Mouse (Mus musculus): ENCODE measurements at regions not wholly inside any gene's neighbourhood (a gene's known extent, or its start where the extent isn't known, plus 50 kb on each side); places are given as distances from the start of the nearest gene placed in this dataset.

DNA sequence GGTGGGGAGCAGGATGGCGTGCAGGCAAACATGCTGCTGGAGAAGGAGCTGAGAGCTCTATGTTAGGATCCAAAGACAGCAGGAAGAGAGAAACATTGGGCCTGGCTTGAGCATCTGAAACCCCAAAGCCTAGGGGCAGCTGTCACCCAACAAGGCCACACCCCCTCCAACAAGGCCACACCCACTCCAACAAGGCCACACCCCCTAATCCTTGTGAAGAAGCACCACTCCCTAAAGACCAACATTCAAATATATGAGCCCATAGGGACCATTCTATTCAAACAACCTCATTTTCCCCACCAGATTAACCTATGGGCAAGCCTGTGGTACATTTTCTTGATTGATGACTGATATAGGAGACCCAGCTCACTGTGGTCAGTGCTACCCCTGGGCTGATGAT lies 67.9 kb upstream of the Nepro start:
- Histone ChIP-seq H3K36me3 (no peaks in the 10 kb centered on the region), H3K4me1 (peaks cover 4% of the 10 kb centered on the region; the same call in 1 of the 2 replicates), H3K4me2 (replicated peaks) (no peak overlapping the region), H3K4me3 (replicated peaks) (no peak overlapping the region), H3K27ac (replicated peaks) (no peak overlapping the region), H3K9me3 (replicated peaks) (no peaks in the 10 kb centered on the region), H3K27me3 (no peaks in the 10 kb centered on the region), H3K9ac (no peak overlapping the region)
- 85% methylated on average over 1 of the region's 1 CpGs for WGBS
- no peak for ATAC-seq (ENCODE audit: insufficient number of reproducible peaks, low FRiP score, low TSS enrichment, low read depth)

DNA sequence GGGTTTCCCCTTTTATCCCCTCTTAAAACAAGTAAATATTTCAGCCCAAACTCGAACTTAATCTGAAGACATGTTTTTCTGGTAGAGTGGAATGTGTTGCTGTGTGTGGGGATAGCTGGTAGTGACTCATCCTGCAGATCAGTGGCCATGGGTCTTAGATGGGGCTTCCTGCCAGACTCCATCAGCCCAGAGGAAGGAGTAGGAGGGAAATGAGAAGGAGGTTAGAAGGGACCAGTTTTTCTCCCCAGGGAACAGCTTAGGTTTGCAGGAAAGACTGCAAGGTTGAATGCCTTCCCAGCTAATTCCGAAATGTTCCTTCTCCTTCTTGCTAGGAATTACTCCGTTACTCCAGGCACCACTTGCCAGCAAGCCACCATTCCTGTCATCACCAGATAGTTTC lies 68.8 kb upstream of the Nepro start:
- Histone ChIP-seq H3K4me1 (peaks cover 4% of the 10 kb centered on the region; the same call in 1 of the 2 replicates), H3K9me3 (replicated peaks) (no peaks in the 10 kb centered on the region), H3K36me3 (no peaks in the 10 kb centered on the region), H3K4me3 (replicated peaks) (no peak overlapping the region), H3K27ac (replicated peaks) (no peak overlapping the region), H3K27me3 (no peaks in the 10 kb centered on the region), H3K9ac (no peak overlapping the region), H3K4me2 (replicated peaks) (no peak overlapping the region)
- ATAC-seq (ENCODE audit: insufficient number of reproducible peaks, low FRiP score, low TSS enrichment, low read depth) = no peak
- whole genome bisulfite sequencing = 55% methylated on average over 3 of the region's 3 CpGs

DNA sequence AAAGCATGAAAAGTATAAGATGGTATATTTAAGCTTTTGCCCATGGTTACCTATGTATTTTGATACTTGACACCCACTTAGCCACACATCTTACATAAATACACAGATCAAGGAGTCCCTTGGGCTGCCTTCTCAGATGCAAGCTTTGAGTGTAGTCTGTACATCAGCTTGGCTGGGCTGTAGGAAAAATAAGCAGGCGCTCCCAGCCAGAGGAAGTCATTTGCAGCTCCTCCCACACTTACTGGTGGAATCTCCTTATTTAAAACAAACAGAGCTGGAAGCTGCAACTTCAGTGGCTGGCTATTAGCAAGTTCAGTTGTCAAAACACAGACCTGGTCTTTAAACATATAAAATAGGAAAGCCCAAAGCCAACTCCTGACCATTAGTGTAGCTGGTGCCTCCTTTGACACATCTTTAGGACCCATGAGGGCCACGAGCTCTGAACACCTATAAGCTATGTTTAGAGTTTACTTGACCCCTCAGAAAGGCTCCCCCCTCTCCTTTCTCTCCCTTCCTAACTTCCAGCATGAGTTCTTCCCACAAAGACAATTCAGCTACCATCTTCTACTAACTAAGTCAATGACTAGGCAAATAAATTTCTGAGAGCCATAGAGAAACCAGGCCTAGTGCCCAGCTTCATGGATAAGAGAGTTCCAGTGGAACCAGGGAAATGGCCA lies 75.4 kb upstream of the Nepro start:
- 54% methylated on average over 2 of the region's 2 CpGs for whole genome bisulfite sequencing
- no peak overlapping the region for H3K9ac ChIP-seq
- no peak overlapping the region for H3K4me2 ChIP-seq (replicated peaks)
- peak; percentile 69; the same call in 1 of the 2 replicates for ATAC-seq (ENCODE audit: insufficient number of reproducible peaks, low FRiP score, low TSS enrichment, low read depth)
- no peaks in the 10 kb centered on the region for H3K9me3 ChIP-seq (replicated peaks)
- H3K36me3 ChIP-seq = no peaks in the 10 kb centered on the region
- peak overlapping the region; percentile 49; the same call in 1 of the 2 replicates for H3K27ac ChIP-seq (replicated peaks)
- peaks cover 13% of the 10 kb centered on the region for H3K4me1 ChIP-seq
- no peaks in the 10 kb centered on the region for H3K27me3 ChIP-seq
- no peak overlapping the region for H3K4me3 ChIP-seq (replicated peaks)

DNA sequence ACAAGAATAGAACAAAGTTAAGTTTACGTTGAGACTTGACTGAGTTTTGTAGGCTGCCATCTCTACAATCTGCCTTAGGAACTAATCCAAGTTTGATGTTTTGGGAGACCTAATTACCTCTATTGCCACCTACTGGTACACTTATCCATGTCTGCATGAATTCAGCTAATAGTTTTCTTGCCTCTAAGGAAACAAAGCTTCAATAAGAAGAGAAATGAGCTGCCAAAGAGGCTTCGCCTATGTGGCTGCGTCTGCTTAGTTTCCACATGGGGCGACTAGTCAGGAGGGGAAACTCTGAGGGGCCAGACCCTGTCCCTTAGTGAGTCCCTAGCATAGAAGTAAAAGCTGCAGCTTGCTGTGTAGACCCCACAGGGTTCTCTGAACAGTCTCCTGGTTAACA lies 80.1 kb upstream of the Nepro start:
- no peaks in the 10 kb centered on the region for H3K27me3 ChIP-seq
- H3K36me3 ChIP-seq = no peaks in the 10 kb centered on the region
- H3K9ac ChIP-seq = no peak overlapping the region
- H3K4me3 ChIP-seq (replicated peaks) = no peak overlapping the region
- WGBS = 5% methylated on average over 4 of the region's 4 CpGs
- H3K4me2 ChIP-seq (replicated peaks) = no peak overlapping the region
- H3K4me1 ChIP-seq = peaks cover 18% of the 10 kb centered on the region
- no peak for ATAC-seq (ENCODE audit: insufficient number of reproducible peaks, low FRiP score, low TSS enrichment, low read depth)
- H3K9me3 ChIP-seq (replicated peaks) = no peaks in the 10 kb centered on the region
- peak overlapping the region; percentile 66; the same call in 1 of the 2 replicates for H3K27ac ChIP-seq (replicated peaks)

DNA sequence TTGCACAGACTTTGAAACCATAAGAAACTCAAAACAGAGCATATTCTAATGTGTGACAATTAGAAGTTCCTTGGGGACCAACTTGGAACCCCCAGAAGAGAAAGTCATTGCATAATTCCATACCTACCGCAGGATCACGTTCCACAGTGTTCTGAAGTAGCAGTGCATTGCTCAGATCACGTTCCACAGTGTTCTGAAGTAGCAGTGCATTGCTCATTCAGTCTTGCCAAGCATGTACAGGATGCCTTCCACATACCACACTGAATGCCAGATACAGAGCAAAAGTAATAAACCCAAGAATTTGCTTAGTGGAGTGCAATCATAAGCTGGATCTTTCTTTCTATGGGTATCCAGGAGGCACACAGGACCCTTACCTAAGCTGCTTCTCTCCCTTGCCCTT lies 78.4 kb upstream of the Boc start:
- no peak for ATAC-seq (ENCODE audit: insufficient number of reproducible peaks, low FRiP score, low TSS enrichment, low read depth)
- no peak overlapping the region for H3K4me3 ChIP-seq (replicated peaks)
- H3K4me1 ChIP-seq = peaks cover 23% of the 10 kb centered on the region
- H3K9me3 ChIP-seq (replicated peaks) = no peaks in the 10 kb centered on the region
- H3K27me3 ChIP-seq = no peaks in the 10 kb centered on the region
- no peak overlapping the region for H3K4me2 ChIP-seq (replicated peaks)
- H3K9ac ChIP-seq = no peak overlapping the region
- H3K36me3 ChIP-seq = no peaks in the 10 kb centered on the region
- WGBS = 47% methylated on average over 3 of the region's 3 CpGs
- no peak overlapping the region for H3K27ac ChIP-seq (replicated peaks)

DNA sequence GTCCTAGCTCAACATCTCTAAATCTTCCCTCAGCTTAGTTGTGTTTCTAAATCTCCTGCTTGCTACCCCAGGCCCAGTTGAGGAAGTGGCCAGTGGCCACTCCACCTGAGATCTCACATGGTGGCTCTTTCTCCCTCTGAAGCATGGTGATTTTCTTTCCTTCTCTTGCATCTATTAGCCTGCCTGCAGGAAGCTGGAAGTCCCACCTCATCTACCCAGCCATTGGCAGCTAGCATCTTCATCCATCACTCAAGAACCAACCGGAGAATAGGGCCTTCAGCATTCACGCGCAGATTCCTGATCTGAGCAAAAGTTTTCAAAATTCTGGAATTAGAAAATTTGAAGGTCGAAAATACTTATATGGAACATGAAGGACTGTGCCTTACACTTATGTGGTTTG lies 75.8 kb upstream of the Boc start:
- no peak for ATAC-seq (ENCODE audit: insufficient number of reproducible peaks, low FRiP score, low TSS enrichment, low read depth)
- 97% methylated on average over 4 of the region's 4 CpGs for WGBS
- Histone ChIP-seq H3K4me2 (replicated peaks) (no peak overlapping the region), H3K9me3 (replicated peaks) (no peaks in the 10 kb centered on the region), H3K36me3 (no peaks in the 10 kb centered on the region), H3K27ac (replicated peaks) (peak overlapping the region; percentile 55; the same call in 1 of the 2 replicates), H3K4me3 (replicated peaks) (no peak overlapping the region), H3K4me1 (peaks cover 43% of the 10 kb centered on the region), H3K9ac (no peak overlapping the region), H3K27me3 (no peaks in the 10 kb centered on the region)

DNA sequence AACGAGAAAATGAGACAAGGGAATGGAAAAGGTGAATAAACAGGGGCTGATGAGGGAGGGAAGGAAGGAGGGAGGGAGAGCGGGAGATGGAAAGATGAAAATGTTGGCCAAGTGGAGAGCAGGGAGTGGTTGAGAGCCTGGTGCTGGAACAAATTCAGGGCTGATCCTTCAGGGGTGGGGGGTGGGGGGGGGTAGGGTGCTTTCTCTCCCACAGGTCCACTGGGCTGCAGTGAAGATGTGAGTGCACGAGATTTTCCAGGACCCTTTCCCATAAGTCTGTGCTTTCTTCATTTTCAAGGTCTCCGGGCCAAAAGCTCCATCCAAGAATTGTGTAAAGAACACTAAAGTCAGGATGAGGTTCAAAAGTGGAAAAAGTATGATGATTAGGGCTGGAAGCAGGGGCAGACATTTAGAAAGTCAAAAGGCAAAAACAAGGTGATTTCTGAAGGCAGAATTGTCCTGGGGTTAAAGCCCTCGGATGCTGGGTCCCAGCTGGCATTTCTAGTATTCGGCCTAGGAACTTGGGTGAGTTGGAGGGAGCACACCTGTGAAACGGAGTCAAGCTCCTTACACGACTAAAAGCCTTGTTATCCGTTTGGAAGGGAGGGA lies 74.5 kb upstream of the Boc start:
- peaks cover 46% of the 10 kb centered on the region for H3K4me1 ChIP-seq

DNA sequence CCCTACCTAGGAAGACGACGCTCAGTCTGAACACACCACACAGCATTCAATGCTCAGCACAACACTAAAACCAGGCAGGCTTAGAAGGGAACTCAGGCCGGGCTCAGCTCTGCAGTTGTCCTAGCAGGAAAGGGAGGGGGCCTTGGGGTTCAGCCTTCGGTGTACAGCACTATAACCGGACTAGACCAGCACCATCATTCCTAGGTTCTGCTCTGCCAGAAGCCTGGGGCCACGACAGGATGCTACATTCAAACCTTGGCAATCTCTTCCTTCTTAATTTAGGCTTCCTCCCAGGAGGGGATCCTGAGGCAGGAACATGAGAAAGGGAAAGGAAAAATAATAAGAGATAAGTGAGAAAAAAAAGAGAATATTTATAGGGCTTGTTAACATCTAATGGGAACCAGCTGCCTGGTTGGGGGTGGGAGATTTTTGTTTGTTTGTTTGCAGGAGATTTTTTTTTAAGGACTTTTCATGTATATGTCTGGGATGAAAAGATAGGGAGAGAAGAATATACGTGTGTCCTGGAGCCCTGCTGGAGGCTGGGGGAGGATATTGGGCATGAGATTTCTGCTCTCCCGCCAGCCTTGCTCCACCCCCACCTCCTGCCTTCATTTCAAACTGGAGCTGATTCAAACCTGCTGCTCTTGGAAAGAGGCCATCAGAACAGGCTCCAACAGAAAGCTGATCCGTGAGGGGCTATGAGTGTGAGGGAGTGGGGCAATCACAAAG lies 73.8 kb upstream of the Boc start:
- Histone ChIP-seq H3K36me3 (no peaks in the 10 kb centered on the region), H3K4me1 (peaks cover 46% of the 10 kb centered on the region), H3K27me3 (no peaks in the 10 kb centered on the region), H3K27ac (replicated peaks) (peak overlapping the region; percentile 93), H3K9ac (no peak overlapping the region), H3K4me2 (replicated peaks) (peak overlapping the region; percentile 24; the same call in 1 of the 2 replicates), H3K4me3 (replicated peaks) (no peak overlapping the region), H3K9me3 (replicated peaks) (no peaks in the 10 kb centered on the region)
- ATAC-seq (ENCODE audit: insufficient number of reproducible peaks, low FRiP score, low TSS enrichment, low read depth) = peak; percentile 87
- 9% methylated on average over 9 of the region's 9 CpGs for WGBS

More for the DNA sequence above, 74.5 kb upstream of the Boc start:
- peak overlapping the region; percentile 24; the same call in 1 of the 2 replicates for H3K4me2 ChIP-seq (replicated peaks)
- H3K4me3 ChIP-seq (replicated peaks) = no peak overlapping the region
- no peaks in the 10 kb centered on the region for H3K9me3 ChIP-seq (replicated peaks)
- H3K27ac ChIP-seq (replicated peaks) = peak overlapping the region; percentile 93
- H3K36me3 ChIP-seq = no peaks in the 10 kb centered on the region
- no peak overlapping the region for H3K9ac ChIP-seq
- no peaks in the 10 kb centered on the region for H3K27me3 ChIP-seq
- no peak for ATAC-seq (ENCODE audit: insufficient number of reproducible peaks, low FRiP score, low TSS enrichment, low read depth)
- 26% methylated on average over 9 of the region's 9 CpGs for WGBS

DNA sequence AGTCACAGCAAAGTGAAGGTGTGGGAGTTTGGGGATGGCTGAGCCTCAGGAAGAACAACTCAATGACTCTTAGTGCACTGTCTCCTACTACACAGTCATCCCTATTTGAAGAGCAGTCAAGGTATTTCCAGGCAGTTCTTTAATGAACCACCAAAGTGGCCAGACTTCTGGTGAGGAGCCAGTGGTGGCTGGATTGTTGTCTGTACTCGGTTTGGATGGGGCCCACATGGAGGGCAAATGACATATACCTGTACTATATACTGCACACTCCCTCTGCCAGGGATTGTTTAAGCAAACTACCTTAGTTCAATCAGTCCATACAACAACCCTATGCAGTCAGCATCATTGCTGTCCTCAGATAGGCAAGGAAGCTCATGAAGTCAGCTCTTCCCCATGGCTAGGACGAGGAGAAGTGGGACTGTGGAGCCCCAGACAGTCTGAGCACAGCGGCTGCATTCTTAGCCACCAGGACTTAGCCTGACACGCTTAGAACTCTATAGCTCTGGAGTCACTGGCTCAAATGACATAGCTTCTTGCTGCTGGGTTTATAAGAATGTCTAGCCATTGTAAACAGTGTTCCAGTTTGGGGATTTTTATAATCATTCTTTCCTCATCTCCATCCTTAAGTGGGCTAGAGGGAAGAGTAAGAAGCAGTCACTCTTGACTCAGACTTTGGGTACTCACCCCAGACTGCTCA lies 72.8 kb upstream of the Boc start:
- Histone ChIP-seq H3K27ac (replicated peaks) (peak overlapping the region; percentile 93), H3K4me1 (peaks cover 46% of the 10 kb centered on the region), H3K27me3 (no peaks in the 10 kb centered on the region), H3K4me3 (replicated peaks) (no peak overlapping the region), H3K9ac (no peak overlapping the region), H3K36me3 (no peaks in the 10 kb centered on the region), H3K9me3 (replicated peaks) (no peaks in the 10 kb centered on the region), H3K4me2 (replicated peaks) (no peak overlapping the region)
- no peak for ATAC-seq (ENCODE audit: insufficient number of reproducible peaks, low FRiP score, low TSS enrichment, low read depth)
- 55% methylated on average over 4 of the region's 4 CpGs for WGBS

DNA sequence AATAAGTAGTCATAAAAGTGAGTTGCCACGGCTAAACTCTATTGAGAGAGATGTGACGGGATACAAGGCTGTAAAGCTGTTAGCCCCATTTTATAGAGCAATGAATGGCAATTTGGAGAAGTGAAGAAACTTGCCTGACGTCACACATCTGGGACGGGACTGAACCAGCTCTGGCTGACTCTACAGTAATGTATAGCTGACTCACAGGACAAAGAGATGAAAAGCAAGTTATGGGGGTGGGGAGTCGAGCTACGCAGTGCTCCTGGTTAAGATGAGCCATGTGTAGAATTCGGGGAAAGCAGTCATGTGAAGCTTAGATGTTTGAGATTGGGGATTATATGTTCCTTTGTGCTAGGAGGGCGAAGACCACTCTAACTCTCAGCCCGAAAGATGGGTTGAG lies 72.2 kb upstream of the Boc start:
- Histone ChIP-seq H3K4me2 (replicated peaks) (no peak overlapping the region), H3K36me3 (no peaks in the 10 kb centered on the region), H3K9me3 (replicated peaks) (no peaks in the 10 kb centered on the region), H3K9ac (no peak overlapping the region), H3K27ac (replicated peaks) (peak overlapping the region; percentile 93), H3K4me1 (peaks cover 46% of the 10 kb centered on the region), H3K4me3 (replicated peaks) (no peak overlapping the region), H3K27me3 (no peaks in the 10 kb centered on the region)
- ATAC-seq (ENCODE audit: insufficient number of reproducible peaks, low FRiP score, low TSS enrichment, low read depth) = no peak
- 54% methylated on average over 9 of the region's 9 CpGs for WGBS

DNA sequence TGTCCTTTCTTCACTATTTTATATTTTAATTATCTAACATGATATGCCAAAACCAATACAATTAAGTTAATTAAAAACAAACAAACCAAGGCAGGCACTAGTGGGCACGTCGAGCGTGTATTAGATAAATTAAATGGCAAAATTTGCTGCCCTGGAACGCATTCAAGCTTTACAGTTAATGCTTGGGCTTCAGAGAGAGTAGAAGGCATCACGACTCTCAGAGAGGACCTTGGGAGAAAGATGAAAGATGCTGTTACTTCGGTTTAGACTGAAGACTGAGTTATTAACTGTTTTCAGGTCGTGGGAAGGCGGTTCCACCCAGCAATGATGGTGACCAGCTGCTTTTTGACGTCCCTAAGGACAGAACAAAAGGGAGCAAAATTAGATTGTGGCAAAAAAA lies 71.7 kb upstream of the Boc start:
- no peaks in the 10 kb centered on the region for H3K9me3 ChIP-seq (replicated peaks)
- no peak overlapping the region for H3K4me2 ChIP-seq (replicated peaks)
- no peaks in the 10 kb centered on the region for H3K27me3 ChIP-seq
- H3K36me3 ChIP-seq = no peaks in the 10 kb centered on the region
- WGBS = 50% methylated on average over 9 of the region's 9 CpGs
- H3K27ac ChIP-seq (replicated peaks) = no peak overlapping the region
- ATAC-seq (ENCODE audit: insufficient number of reproducible peaks, low FRiP score, low TSS enrichment, low read depth) = no peak
- H3K4me3 ChIP-seq (replicated peaks) = no peak overlapping the region
- H3K9ac ChIP-seq = no peak overlapping the region
- peaks cover 50% of the 10 kb centered on the region for H3K4me1 ChIP-seq
